In the genomic region with DNA sequence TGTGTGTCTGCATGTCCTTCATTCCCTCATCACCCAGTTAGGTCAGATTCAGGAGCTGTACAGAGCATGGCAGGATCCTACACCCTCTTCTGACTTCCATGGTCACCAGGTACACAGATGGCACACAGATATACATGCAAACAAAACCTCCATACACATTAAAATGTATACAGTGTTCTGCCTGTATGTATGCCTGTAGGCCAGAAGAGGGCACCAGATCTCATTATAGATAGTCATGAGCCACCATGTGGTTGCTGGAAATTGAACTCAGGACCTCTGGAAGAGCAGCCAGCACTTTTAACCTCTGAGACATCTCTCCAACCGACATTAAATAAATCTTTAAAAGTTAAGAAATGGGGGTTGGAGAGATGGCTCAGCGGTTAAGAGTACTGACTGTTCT, we compare ENCODE assay signal across 1 mouse cellular context.
TF ChIP-seq lines count a peak whose summit lies in the region.

No protein-coding gene starts in this region.

TF ChIP-seq in MEL, 35 proteins besides CTCF, POLR2A, EP300 and RAD21 (continued from another document):
- no peak for TF ChIP-seq MAX (IDR thresholded peaks at IDR 0.05; ENCODE audit: low read length)
- TF ChIP-seq SMC3 (IDR thresholded peaks at IDR 0.05; ENCODE audit: low read depth, low read length) = peak; percentile 18; the same call in 1 of the 2 replicates
- no peak for TF ChIP-seq ETS1 (IDR thresholded peaks at IDR 0.05; ENCODE audit: low read depth, low read length)
- TF ChIP-seq USF2 (IDR thresholded peaks at IDR 0.05; ENCODE audit: borderline replicate concordance in 1 of 2, insufficient read depth in 1 of 2, low read depth in 1 of 2, low read length in 2 of 2) = no peak
- no peak for TF ChIP-seq CHD2 (IDR thresholded peaks at IDR 0.05; ENCODE audit: low read length)
- no peak for TF ChIP-seq JUND (IDR thresholded peaks at IDR 0.05; ENCODE audit: low read depth, low read length)
- TF ChIP-seq NELFE (IDR thresholded peaks at IDR 0.05; ENCODE audit: low read depth, low read length) = no peak
- TF ChIP-seq MYB (IDR thresholded peaks at IDR 0.05; ENCODE audit: low read depth, low read length) = no peak
TF ChIP-seq in MEL: peak in this region for 1.
